Mouse (Mus musculus) heart, postnatal 0 days (tissue): ENCODE data around the gene Slc25a28.

Source experiments
- CTCF ChIP-seq: IDR thresholded peaks from 2 replicates; pipeline ENCODE4 v1.5.1; 2016; ENCODE audit warnings: antibody characterized with exemption, control low read depth, low read depth
- EP300 ChIP-seq: IDR thresholded peaks from 2 replicates; pipeline ENCODE4 v1.6.1; 2016; ENCODE audit warnings: antibody characterized with exemption, low read depth

DNA sequence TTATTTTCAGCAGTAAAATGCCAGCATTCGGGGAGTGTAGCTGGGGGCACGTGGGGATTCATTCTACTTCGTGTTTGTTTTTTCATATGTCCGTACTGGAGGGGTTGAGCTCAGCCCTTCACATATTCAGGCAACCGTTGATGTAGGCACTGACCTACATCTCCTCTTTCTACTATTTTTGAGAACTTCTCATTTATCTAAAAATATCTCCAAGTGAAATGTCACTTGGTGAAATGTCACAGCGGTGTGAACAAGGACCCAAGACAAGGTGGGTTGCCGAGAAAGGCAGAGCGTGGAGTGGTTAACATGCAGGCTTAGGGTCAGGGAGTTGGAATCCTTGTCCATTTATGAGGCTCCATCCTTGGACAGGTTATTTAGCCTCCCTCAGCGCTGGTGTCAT lies 27.4 kb downstream of the Slc25a28 start:
- TF ChIP-seq CTCF (no peak), EP300 (no peak)
